Mouse (Mus musculus) bone marrow macrophage, adult 2 months (primary cell): ENCODE data around the gene Ahdc1. TPM values are rescaled to one million over a fixed set of nuclear protein-coding genes. Genes with fewer than 3 reads are reported as not detected.

ENCODE experiments used
- H3K27ac ChIP-seq: 2 replicates; pipeline ENCODE4 v1.5.1; 2012; ENCODE audit warnings: low read depth, low read length; ENCODE audit not compliant: insufficient read depth
- H3K4me1 ChIP-seq: 2 replicates; pipeline ENCODE4 v1.6.1; 2012; ENCODE audit warnings: low read length; ENCODE audit not compliant: control insufficient read depth, insufficient read depth
- H3K4me3 ChIP-seq: 2 replicates; pipeline ENCODE4 v1.5.1; 2012; ENCODE audit warnings: mild to moderate bottlenecking, low read length, moderate library complexity; ENCODE audit not compliant: insufficient read depth
- CTCF ChIP-seq: IDR thresholded peaks from 2 replicates; pipeline ENCODE4 v1.5.1; 2012; ENCODE audit warnings: low read depth, mild to moderate bottlenecking, low read length, moderate library complexity
- POLR2A ChIP-seq: IDR thresholded peaks from 2 replicates; pipeline ENCODE4 v1.6.1; 2012; ENCODE audit warnings: mild to moderate bottlenecking, low read depth, low read length, borderline replicate concordance
- polyA plus RNA-seq: library from polyadenylated mRNA; stranded (reverse); fragments of >200 nt; gene quantifications from 2 replicates; pipeline ENCODE4 v1.2.4, GENCODE M21; 2012; ENCODE audit not compliant: missing spikeins, insufficient read depth, insufficient read length

The Ahdc1 gene
- polyA plus RNA-seq, 1 experiment: 5.5 TPM

DNA sequence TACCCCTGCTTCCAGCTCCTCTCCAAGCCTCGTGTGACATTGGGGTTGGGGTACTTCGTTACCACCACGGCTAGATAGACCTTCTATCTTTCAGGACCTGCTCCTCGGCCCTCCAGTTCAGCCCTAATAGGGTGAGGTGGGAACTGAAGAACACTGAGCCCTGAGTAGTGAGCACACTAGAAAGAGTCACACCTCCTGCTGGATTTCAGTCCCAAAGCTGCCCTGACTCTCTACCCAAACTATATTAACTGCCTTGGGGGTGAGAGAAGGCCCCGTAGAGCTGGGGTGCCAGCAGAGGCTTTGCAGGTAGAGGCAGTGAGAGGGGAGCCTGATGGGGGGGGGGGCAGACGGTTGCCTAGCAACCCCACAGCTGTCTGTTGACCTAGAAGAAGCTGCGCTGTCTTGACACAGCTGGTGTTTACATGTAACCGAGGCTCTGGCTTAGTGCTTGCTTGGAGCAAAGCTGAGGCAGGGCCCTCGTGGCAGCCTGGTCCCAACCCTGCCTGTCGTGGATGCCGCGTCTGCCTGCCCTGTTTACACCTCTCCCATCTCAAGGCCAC is 74.8 kb downstream of the Ahdc1 start:
- Histone ChIP-seq H3K4me3 (no peak overlapping the region), H3K4me1 (peaks cover 33% of the 10 kb centered on the region), H3K27ac (no peak overlapping the region)
- TF ChIP-seq POLR2A: no peak
- no peak for TF ChIP-seq CTCF

GRCm38 (mm10) chr4:133087177-133087714 is 76.2 kb downstream of the Ahdc1 start:
- H3K4me1 ChIP-seq: peaks cover 45% of the 10 kb centered on the region
- H3K4me3 ChIP-seq: no peak overlapping the region
- TF ChIP-seq CTCF (no peak), POLR2A (no peak)
- peak overlapping the region; percentile 59 for H3K27ac ChIP-seq

- Histone ChIP-seq H3K4me1 (peaks cover 51% of the 10 kb centered on the region), H3K4me3 (no peak overlapping the region), H3K27ac (peak overlapping the region; percentile 74)
- no peak for TF ChIP-seq POLR2A
- no peak for TF ChIP-seq CTCF
Observed at GRCm38 (mm10) chr4:133087835-133088234, 76.8 kb downstream of the Ahdc1 start.

DNA sequence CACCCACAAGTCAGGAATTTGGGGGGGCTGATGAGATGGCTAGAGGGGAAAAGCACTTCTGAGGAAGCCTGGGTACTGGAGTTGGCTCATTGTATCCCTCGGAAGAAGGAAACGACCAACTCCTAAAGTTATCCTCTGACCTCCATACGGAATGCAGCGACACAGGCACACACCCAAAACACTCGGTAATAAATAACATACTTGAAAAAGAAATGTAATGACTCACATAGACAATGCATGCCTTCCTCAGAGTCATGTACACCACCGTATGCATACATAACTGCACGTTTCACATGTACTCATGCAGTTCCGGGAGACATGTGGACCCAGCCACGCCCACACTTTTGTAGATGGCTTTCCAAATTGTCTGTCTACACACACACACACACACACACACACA is 78.3 kb downstream of the Ahdc1 start:
- H3K4me3 ChIP-seq: no peak overlapping the region
- H3K27ac ChIP-seq: no peak overlapping the region
- peaks cover 64% of the 10 kb centered on the region for H3K4me1 ChIP-seq
- TF ChIP-seq POLR2A: no peak
- TF ChIP-seq CTCF: no peak

DNA sequence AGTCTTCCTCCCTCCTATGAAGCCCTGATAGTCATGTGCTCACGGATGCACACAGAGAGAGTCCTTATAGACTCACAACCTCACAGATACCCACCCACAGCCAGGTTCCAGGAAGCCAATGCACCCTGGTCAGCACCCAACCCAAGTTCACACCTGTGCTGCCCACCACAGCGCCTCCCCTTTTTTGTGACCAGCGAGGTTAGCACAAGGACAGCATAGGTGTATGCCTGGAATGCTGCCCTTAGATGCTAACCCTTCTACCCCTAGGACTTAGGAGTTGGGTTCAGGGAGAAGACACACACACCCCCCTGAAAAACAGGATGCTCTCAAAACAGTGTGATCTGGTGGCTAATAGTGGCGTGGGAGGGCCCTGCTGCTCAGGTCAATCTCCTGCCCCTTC is 78.7 kb downstream of the Ahdc1 start:
- Histone ChIP-seq H3K4me3 (no peak overlapping the region), H3K27ac (no peak overlapping the region), H3K4me1 (peaks cover 65% of the 10 kb centered on the region)
- TF ChIP-seq CTCF (no peak), POLR2A (no peak)

GRCm38 (mm10) chr4:133090276-133090719 is 79.2 kb downstream of the Ahdc1 start:
- Histone ChIP-seq H3K4me3 (no peak overlapping the region), H3K4me1 (peaks cover 68% of the 10 kb centered on the region), H3K27ac (no peak overlapping the region)
- TF ChIP-seq CTCF: no peak
- no peak for TF ChIP-seq POLR2A

GRCm38 (mm10) chr4:133090720-133091458 is 79.8 kb downstream of the Ahdc1 start:
- TF ChIP-seq POLR2A (no peak), CTCF (no peak)
- H3K4me3 ChIP-seq: no peak overlapping the region
- no peak overlapping the region for H3K27ac ChIP-seq
- H3K4me1 ChIP-seq: peaks cover 68% of the 10 kb centered on the region

GRCm38 (mm10) chr4:133091459-133091785 is 80.4 kb downstream of the Ahdc1 start:
- TF ChIP-seq CTCF: no peak
- no peak for TF ChIP-seq POLR2A
- Histone ChIP-seq H3K27ac (no peak overlapping the region), H3K4me1 (peaks cover 68% of the 10 kb centered on the region), H3K4me3 (no peak overlapping the region)

DNA sequence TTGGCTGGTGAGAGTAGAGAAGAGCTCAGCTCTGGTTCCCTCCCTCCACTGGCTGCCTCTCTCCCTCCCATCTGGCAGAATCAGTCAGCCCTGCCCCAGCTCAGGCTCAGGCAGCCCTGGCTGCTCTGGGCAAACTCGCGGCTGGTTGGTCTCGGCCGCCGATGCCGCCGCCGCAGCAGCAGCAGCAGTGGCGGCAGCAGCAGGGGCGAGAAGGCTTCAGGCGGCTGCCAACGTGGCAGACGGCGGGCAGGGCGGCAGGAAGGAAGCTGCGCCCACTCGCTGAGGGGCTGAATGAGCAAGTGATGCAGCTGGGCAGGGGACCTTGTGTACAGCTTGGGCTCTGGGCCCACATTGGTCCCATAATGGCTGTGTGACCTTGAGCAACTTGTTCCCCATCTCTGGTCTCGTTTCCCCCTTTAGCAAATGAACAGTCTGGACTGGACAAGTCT is 81.4 kb downstream of the Ahdc1 start:
- TF ChIP-seq CTCF (no peak), POLR2A (no peak)
- Histone ChIP-seq H3K4me3 (peak overlapping the region; percentile 21), H3K4me1 (peaks cover 57% of the 10 kb centered on the region), H3K27ac (peak overlapping the region; percentile 86)

- Histone ChIP-seq H3K27ac (peak overlapping the region; percentile 86), H3K4me1 (peaks cover 53% of the 10 kb centered on the region), H3K4me3 (no peak overlapping the region)
- TF ChIP-seq CTCF (no peak), POLR2A (no peak)
Observed at GRCm38 (mm10) chr4:133093056-133093455, 82.0 kb downstream of the Ahdc1 start.
